Mouse (Mus musculus): ENCODE results near the gene Hnrnpl.

The Hnrnpl gene

GRCm38 (mm10) chr7:28811640-28812275 is 3.4 kb downstream of the Hnrnpl start:
- in situ Hi-C loops (cut with MseI, MboI): no loop called here

DNA sequence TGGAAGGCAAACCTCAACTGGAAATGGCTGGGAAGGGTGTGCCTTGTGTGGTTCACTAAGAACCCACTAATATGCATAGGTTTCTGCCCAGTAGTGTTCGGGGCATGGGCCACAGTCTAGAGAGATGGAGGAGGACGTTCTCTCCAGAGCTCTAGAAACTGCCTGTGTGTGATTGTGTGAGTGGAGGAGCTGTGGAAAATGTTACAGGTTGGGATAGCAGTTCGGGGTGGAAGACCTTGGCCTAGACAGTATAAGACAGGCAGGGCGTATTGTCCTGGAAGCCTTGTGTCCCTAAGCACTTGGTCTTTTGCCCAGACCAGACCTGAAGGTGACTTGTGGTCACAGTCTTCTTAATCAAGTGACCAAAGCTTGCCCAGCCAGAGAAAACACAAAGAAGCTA is 4.1 kb downstream of the Hnrnpl start:
- in situ Hi-C loops (cut with MseI, MboI): no loop called here

DNA sequence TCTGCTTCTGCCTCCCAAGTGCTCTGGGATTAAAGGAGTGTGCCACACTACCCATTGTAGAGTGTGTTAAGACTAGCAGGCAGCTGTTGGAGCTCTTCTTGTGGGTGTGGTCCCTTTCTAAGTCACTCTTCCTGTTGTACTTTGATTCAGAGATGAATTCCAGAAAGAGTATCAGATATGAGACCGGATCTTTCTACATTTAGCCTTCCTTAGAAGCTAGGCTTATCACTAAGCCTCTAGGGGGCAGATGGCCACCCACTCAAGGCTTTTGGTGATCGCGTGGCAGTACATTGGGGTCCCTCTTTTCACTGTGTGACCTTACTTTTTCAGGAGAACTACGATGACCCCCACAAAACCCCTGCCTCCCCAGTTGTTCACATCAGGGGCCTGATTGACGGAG is 4.6 kb downstream of the Hnrnpl start:
- in situ Hi-C loops (cut with MseI, MboI): no loop called here

DNA sequence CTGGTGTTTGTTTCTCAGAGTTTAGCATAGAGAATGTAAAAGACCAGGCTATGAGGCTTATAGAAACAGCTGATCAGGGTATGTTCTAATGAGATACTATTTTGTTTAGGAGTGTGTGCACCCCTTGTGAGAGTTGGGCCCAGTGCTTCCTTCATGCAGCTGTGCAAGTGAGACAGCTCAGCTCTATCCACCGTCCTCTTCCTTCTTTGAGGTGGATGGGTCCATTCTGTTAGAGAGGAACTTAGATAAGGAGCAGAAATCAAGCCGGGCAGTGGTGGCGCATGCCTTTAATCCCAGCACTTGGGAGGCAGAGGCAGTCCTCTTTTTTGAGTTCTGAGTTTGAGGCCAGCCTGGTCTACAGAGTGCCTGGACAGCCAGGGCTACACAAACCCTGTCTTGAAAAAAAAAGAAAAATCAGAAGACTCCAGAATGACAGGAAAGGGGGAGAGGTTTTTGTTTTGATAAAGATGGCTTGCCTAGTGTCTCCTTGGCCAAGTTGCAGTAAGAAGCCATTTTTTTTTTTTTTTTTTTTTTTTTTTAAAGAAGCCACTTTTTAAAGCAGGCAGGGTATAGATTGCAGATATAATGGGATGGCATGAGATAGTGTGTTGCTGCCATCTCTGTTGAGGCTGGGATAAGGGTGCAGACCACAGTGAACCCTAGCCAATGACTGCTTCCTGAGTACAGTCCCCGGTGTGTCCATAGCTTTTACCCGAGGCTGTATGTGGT is 6.1 kb downstream of the Hnrnpl start:
- in situ Hi-C loops (cut with MseI, MboI): no loop called here

GRCm38 (mm10) chr7:28815230-28815629 is 6.9 kb downstream of the Hnrnpl start:
- in situ Hi-C loops (cut with MseI, MboI): no loop called here

GRCm38 (mm10) chr7:28816201-28816600 is 7.9 kb downstream of the Hnrnpl start:
- in situ Hi-C loops (cut with MseI, MboI): no loop called here

- in situ Hi-C loops (cut with MseI, MboI): no loop called here
These were observed 8.6 kb downstream of the Hnrnpl start for GRCm38 (mm10) chr7:28816920-28817319.

GRCm38 (mm10) chr7:28817524-28817923 is 9.2 kb downstream of the Hnrnpl start:
- in situ Hi-C loops (cut with MseI, MboI): no loop called here

GRCm38 (mm10) chr7:28817957-28818356 is 9.6 kb downstream of the Hnrnpl start:
- in situ Hi-C loops (cut with MseI, MboI): no loop called here

GRCm38 (mm10) chr7:28818436-28818835 is 10.1 kb downstream of the Hnrnpl start:
- in situ Hi-C loops (cut with MseI, MboI): no loop called here

DNA sequence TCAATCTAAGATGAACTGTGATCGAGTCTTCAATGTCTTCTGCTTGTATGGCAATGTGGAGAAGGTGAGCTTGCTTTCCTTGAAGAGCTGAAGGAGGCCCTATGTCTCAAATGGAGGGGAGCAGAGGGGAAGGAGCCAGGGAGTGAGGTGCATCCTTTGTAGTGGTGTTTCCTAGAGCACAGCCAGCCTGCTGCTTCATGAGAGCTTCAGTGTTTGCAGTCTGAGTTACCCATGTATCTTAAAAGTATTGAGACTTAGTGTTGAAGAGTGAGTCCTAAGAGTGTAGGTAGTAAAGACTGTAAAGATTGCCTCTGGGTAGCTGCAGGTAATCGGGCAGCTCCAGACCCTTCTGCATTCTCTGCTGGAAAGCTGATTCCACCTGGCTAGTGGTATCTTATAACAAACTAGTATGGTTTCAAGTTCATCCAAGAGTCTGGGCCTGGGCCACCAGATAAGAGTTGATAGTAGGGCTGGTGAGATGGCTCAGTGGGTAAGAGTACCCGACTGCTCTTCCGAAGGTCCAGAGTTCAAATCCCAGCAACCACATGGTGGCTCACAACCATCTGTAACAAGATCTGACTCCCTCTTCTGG is 10.6 kb downstream of the Hnrnpl start:
- in situ Hi-C loops (cut with MseI, MboI): no loop called here

GRCm38 (mm10) chr7:28819571-28819970 is 11.2 kb downstream of the Hnrnpl start:
- in situ Hi-C loops (cut with MseI, MboI): no loop called here

GRCm38 (mm10) chr7:28820358-28821260 is 12.3 kb downstream of the Hnrnpl start:
- in situ Hi-C loops (cut with MseI, MboI): no loop called here

GRCm38 (mm10) chr7:28821261-28821831 is 13.0 kb downstream of the Hnrnpl start:
- in situ Hi-C loops (cut with MseI, MboI): no loop called here

GRCm38 (mm10) chr7:28822556-28822955 is 14.2 kb downstream of the Hnrnpl start:
- in situ Hi-C loops (cut with MseI, MboI): no loop called here

DNA sequence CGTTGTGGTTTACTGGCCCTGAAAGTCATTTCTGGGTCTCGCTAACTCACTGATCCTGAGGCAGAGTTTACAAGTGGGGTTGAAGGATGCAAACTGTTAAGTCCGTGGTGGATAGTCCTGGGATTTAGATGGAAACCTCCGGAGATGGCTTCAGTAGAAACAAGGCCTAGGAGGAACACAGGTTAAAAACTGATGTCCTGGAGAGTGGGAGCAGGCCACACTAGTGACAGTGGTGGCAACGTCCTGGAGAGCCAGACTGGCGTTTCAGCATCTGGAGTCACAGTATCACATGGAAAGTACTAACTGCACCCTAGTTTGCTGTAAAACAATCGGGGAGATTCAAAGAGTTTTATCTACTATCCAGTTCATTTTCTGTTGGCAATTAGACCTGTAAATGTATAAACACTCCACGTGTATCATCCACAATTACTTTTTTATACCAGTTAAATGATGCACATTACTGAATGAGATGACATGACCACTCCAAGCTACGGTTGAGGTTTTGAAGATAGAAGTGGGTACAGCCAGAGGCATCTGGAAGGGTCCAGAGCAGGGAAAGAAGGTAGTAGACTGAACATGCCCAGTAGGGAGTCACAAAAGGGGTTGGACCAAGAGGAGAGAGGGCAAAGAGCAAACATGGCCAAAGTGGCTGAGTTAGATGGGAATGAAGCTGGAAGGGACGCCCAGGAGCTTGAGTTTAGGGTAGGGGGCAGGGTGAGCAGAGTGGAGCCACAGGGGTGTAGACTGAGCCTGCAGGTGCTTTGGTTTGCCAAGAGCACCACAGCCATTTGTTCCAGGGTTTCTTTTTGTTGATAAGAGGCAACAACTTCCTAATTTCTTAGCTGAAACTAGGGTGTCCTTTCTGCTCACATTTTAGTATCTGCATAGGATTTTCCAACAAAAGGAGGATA is 14.9 kb downstream of the Hnrnpl start:
- in situ Hi-C loops (cut with MseI, MboI): no loop called here

- in situ Hi-C loops (cut with MseI, MboI): no loop called here
These were observed 15.6 kb downstream of the Hnrnpl start for GRCm38 (mm10) chr7:28823932-28824331.

DNA sequence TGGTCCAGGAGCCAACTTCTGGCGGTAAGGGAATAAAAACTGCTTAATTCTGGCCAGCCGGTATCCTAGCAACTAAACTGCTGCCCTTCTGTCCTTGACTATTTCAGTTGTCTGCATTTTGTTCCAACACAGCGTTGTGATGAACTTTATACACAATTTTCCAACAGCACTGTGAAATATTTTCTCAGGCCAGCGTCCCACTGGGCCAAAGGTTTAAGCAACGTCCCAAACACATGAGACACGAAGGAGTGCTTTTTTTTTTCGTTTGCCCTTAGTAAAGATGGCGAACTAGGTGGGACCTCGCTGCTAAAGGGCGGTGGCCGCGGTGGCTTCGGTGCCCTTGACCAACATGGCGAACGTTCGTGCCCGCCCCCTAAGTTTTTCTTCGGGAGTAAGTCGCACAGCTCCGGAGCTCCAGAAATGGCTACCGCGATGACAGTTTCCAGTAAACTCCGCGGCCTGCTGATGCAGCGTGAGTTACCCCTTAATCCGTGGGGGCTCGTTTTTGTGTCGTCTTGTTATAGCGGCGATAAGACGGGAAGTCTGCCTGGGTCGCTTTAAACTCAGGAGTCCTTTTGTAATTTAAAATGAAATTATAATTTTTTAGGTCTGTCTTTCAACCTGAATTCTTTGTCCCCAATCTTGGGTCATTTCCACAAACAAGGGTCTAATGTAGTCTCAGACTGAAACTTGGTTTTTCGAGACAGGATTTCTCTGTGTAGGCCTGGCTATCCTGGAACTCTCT is 16.8 kb downstream of the Hnrnpl start, which contains the start of gene Ech1:
TSS of gene Ech1 (plus strand) at position 277 of the 745 bp plus-strand sequence.
- in situ Hi-C loops (cut with MseI, MboI): no loop called here

DNA sequence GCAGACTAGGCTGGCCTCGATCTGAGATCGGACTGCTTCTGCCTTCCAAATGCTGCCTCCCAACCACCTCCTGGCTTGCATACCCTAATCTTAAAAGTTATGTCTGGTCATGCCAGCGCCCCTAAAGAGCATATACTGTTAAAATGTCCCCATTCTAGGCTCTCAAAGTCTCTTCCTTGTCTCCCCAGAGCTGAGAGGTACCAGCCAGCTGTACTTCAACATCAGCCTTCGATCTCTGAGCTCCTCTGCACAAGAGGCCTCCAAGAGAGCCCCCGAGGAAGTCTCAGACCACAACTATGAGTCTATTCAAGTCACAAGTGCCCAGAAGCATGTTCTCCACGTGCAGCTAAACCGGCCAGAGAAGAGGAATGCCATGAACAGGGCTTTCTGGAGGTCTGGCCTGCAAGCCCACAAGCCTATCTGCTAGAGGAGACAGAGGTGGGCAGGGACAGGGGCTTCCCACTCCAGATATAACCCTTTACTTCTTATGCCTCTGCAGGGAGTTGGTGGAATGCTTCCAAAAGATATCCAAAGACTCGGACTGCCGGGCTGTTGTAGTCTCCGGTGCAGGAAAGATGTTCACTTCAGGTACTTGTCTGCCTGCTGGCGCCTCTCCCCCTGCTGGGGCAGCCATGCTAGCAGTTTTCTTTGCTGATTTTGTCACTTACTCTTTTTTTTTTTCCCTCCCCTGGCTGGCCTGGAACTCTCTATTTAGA is 17.5 kb downstream of the Hnrnpl start:
- in situ Hi-C loops (cut with MseI, MboI): no loop called here
